Mouse (Mus musculus) forebrain, embryonic 16.5 days (tissue): ENCODE measurements around the gene Tmem184a. TPM values are rescaled to one million over a fixed set of nuclear protein-coding genes. Genes with fewer than 3 reads are reported as not detected.

ENCODE experiments used
- ATAC-seq: fragments of 200-750 bp; cut with Nextera tagmentation; 2 replicates; pipeline ENCODE4 v1.8.0; 2017; ENCODE audit warnings: mild to moderate bottlenecking, moderate library complexity
- H3K27ac ChIP-seq: fragments of 300-500 bp; sonication (generic); 2 replicates; pipeline ENCODE4 v1.5.1; 2014; ENCODE audit warnings: low read length, control low read depth
- H3K27me3 ChIP-seq: fragments of 300-500 bp; sonication (generic); replicated peaks from 2 replicates; pipeline ENCODE4 v1.6.1; 2014; ENCODE audit warnings: low read length; ENCODE audit not compliant: control insufficient read depth, insufficient read depth
- H3K36me3 ChIP-seq: fragments of 300-500 bp; sonication (generic); 2 replicates; pipeline ENCODE4 v1.6.1; 2014; ENCODE audit not compliant: control insufficient read depth, insufficient read depth
- H3K4me1 ChIP-seq: fragments of 300-500 bp; sonication (generic); replicated peaks from 2 replicates; pipeline ENCODE4 v1.6.1; 2014; ENCODE audit warnings: low read length; ENCODE audit not compliant: control insufficient read depth, insufficient read depth
- H3K4me2 ChIP-seq: fragments of 300-500 bp; sonication (generic); 2 replicates; pipeline ENCODE4 v1.6.1; 2014; ENCODE audit warnings: mild to moderate bottlenecking, low read length, control low read depth
- H3K4me3 ChIP-seq: fragments of 300-500 bp; sonication (generic); replicated peaks from 2 replicates; pipeline ENCODE4 v1.5.1; 2014; ENCODE audit warnings: mild to moderate bottlenecking, low read length, control low read depth
- H3K9ac ChIP-seq: fragments of 300-500 bp; sonication (generic); replicated peaks from 2 replicates; pipeline ENCODE4 v1.6.1; 2014; ENCODE audit warnings: low read depth, low read length, control low read depth
- H3K9me3 ChIP-seq: fragments of 300-500 bp; sonication (generic); 2 replicates; pipeline ENCODE4 v1.6.1; 2016; ENCODE audit warnings: low read length; ENCODE audit not compliant: control insufficient read depth
- WGBS: fragments of 180-500 bp; shearing (Covaris S2); extraction: QIAGEN DNeasy Blood & Tissue Kit; methylation state at CpG from one replicate; pipeline ENCODE4 v1.1.7; 2014; 5-methylcytosine and 5-hydroxymethylcytosine counted together
- microRNA-seq: library from miRNA; unstranded; fragments of <30 nt; microRNA quantifications from one replicate; pipeline ENCODE4, GENCODE M21; 2017
- polyA plus RNA-seq: library from polyadenylated mRNA; unstranded; fragments of >200 nt; fragmentation: Nextera tagmentation; extraction: Ambion mirVana; gene quantifications from 2 replicates; pipeline ENCODE4 v1.2.1, GENCODE M21; 2015

Tmem184a gene
- polyA plus RNA-seq, 1 experiment from 2014 or later: 0.29 TPM

DNA sequence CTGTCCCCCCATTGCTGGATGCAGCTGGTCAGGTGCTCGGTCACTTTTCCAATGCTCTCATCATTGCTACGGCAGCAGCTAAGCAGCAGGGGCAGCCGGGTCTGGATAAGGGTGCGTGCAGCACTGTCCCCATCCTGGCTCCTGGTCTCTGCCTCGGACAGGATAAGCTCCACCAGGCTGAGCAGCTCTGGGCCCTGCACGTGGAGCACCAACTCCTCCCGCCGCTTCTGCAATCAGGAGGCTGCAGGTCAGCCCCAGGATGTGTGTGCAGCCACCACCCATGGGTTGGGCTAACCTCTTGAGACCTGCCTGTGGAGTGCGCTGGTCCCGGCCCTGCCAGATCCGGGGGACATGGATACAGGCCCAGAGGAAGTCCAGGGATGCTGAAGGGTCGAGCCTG lies 63.6 kb downstream of the Tmem184a start:
- 93% methylated on average over 12 of the region's 12 CpGs for WGBS
- H3K36me3 ChIP-seq: peaks cover 28% of the 10 kb centered on the region
- H3K27me3 ChIP-seq: no peaks in the 10 kb centered on the region
- no peaks in the 10 kb centered on the region for H3K9me3 ChIP-seq
- no peak overlapping the region for H3K27ac ChIP-seq
- no peak overlapping the region for H3K4me3 ChIP-seq
- H3K9ac ChIP-seq: no peak overlapping the region
- H3K4me2 ChIP-seq: no peak overlapping the region
- no peaks in the 10 kb centered on the region for H3K4me1 ChIP-seq
- no peak for ATAC-seq

DNA sequence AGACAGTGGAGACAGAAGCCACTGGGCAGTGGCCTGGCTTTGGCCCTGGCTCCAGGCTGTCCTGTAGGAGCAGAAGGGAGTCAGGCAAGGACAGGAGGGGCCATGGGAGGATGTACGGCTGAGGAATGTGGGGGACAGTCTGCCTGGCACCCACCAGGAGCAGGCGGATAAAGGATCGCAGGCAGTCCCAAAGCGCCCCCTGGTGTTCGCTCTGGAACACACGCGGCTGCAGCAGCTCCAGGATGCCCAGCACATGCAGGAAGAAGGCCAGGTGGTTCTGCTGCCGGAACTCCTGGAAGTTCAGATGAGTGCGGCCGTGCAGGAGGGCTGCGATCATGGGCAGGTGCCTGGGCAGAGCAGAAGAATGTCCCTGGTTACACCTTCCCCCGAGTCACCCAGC lies 65.0 kb downstream of the Tmem184a start:
- 28% methylated on average over 12 of the region's 12 CpGs for WGBS
- Histone ChIP-seq H3K36me3 (peaks cover 23% of the 10 kb centered on the region), H3K4me1 (no peaks in the 10 kb centered on the region)

More for the DNA sequence above, 65.0 kb downstream of the Tmem184a start:
- Histone ChIP-seq H3K4me2 (no peak overlapping the region), H3K9me3 (no peaks in the 10 kb centered on the region), H3K27ac (no peak overlapping the region), H3K27me3 (no peaks in the 10 kb centered on the region), H3K9ac (no peak overlapping the region), H3K4me3 (no peak overlapping the region)
- no peak for ATAC-seq

Small RNA genes lying within 50 kb of the gene (microRNA-seq; reads per million reads assigned to microRNA genes)
- gene Mir7037: not detected

Other genes with a start within 250 kb of the Tmem184a start
- gene Micall2, start 83.6 kb downstream of the Tmem184a start, polyA plus RNA-seq: 3.8 and 5.7 TPM in 2 replicates
- gene Ints1, start 44.2 kb downstream of the Tmem184a start, polyA plus RNA-seq: 26.7 and 32.3 TPM in 2 replicates
- gene Mafk, start 28.4 kb downstream of the Tmem184a start, polyA plus RNA-seq: 22.6 and 23.1 TPM in 2 replicates
- not detected in 2 replicates for gene Gm26938, start 6.5 kb upstream of the Tmem184a start, polyA plus RNA-seq
- gene Psmg3, start 7.0 kb upstream of the Tmem184a start, polyA plus RNA-seq: 75.0 and 90.0 TPM in 2 replicates
- 2.4 and 3.2 TPM in 2 replicates for gene Elfn1, start 88.0 kb upstream of the Tmem184a start, polyA plus RNA-seq